Mouse (Mus musculus) megakaryocyte, embryonic 14.5 days (primary cell): ENCODE measurements at regions not wholly inside any gene's neighbourhood (a gene's known extent, or its start where the extent isn't known, plus 50 kb on each side); places are given as distances from the start of the nearest gene placed in this dataset.

Experiments
- H3K27me3 ChIP-seq: replicated peaks from 2 replicates; pipeline ENCODE3; 2012; ENCODE audit warnings: inconsistent platforms
- H3K36me3 ChIP-seq: replicated peaks from 2 replicates; pipeline ENCODE3; 2012; ENCODE audit warnings: low read length, inconsistent platforms, mixed read lengths
- H3K4me1 ChIP-seq: 2 replicates; pipeline ENCODE4 v1.6.1; 2012; ENCODE audit warnings: inconsistent platforms
- H3K4me3 ChIP-seq: replicated peaks from 2 replicates; pipeline ENCODE3; 2012; ENCODE audit warnings: moderate library complexity, mild to moderate bottlenecking, inconsistent platforms
- H3K9me3 ChIP-seq: 2 replicates; pipeline ENCODE4 v1.6.1; 2012; ENCODE audit warnings: inconsistent platforms
- FLI1 ChIP-seq: IDR thresholded peaks from 2 replicates; pipeline ENCODE4 v1.6.1; 2012; ENCODE audit warnings: low read length, inconsistent platforms, mixed read lengths
- GATA1 ChIP-seq: IDR thresholded peaks from 3 replicates; pipeline ENCODE4 v1.6.1; 2012; ENCODE audit warnings: mixed read lengths, low read length, inconsistent platforms, borderline replicate concordance

GRCm38 (mm10) chr12:117449080-117449479 is 67.2 kb upstream of the Rapgef5 start:
- Histone ChIP-seq H3K4me3 (no peak overlapping the region), H3K4me1 (no peaks in the 10 kb centered on the region), H3K9me3 (no peaks in the 10 kb centered on the region), H3K27me3 (no peaks in the 10 kb centered on the region), H3K36me3 (no peaks in the 10 kb centered on the region)
- no peak for TF ChIP-seq FLI1

- no peaks in the 10 kb centered on the region for H3K27me3 ChIP-seq
- no peak for TF ChIP-seq FLI1
- TF ChIP-seq GATA1: no peak
- H3K4me3 ChIP-seq: no peak overlapping the region
- no peaks in the 10 kb centered on the region for H3K36me3 ChIP-seq
- no peaks in the 10 kb centered on the region for H3K4me1 ChIP-seq
- H3K9me3 ChIP-seq: no peaks in the 10 kb centered on the region
Observed at GRCm38 (mm10) chr12:117450106-117450505, 66.2 kb upstream of the Rapgef5 start.

- no peaks in the 10 kb centered on the region for H3K9me3 ChIP-seq
- H3K4me3 ChIP-seq: no peak overlapping the region
- no peaks in the 10 kb centered on the region for H3K4me1 ChIP-seq
- H3K27me3 ChIP-seq: no peaks in the 10 kb centered on the region
- no peaks in the 10 kb centered on the region for H3K36me3 ChIP-seq
- TF ChIP-seq GATA1 (no peak), FLI1 (no peak)
Observed at GRCm38 (mm10) chr12:117450871-117451270, 65.4 kb upstream of the Rapgef5 start.

GRCm38 (mm10) chr12:117451441-117451840 is 64.8 kb upstream of the Rapgef5 start:
- H3K4me1 ChIP-seq: no peaks in the 10 kb centered on the region
- TF ChIP-seq GATA1 (no peak), FLI1 (no peak)
- no peaks in the 10 kb centered on the region for H3K27me3 ChIP-seq
- no peaks in the 10 kb centered on the region for H3K9me3 ChIP-seq
- no peaks in the 10 kb centered on the region for H3K36me3 ChIP-seq
- no peak overlapping the region for H3K4me3 ChIP-seq

GRCm38 (mm10) chr12:117455800-117456199 is 60.5 kb upstream of the Rapgef5 start:
- Histone ChIP-seq H3K36me3 (no peaks in the 10 kb centered on the region), H3K4me3 (no peak overlapping the region), H3K9me3 (no peaks in the 10 kb centered on the region), H3K4me1 (no peaks in the 10 kb centered on the region), H3K27me3 (peaks cover 2% of the 10 kb centered on the region)
- no peak for TF ChIP-seq FLI1
- TF ChIP-seq GATA1: no peak

- Histone ChIP-seq H3K4me3 (no peak overlapping the region), H3K36me3 (no peaks in the 10 kb centered on the region), H3K4me1 (no peaks in the 10 kb centered on the region), H3K27me3 (peaks cover 2% of the 10 kb centered on the region), H3K9me3 (no peaks in the 10 kb centered on the region)
- TF ChIP-seq GATA1 (no peak), FLI1 (no peak)
Observed at GRCm38 (mm10) chr12:117458132-117459070, 57.9 kb upstream of the Rapgef5 start.

GRCm38 (mm10) chr12:117459541-117459940 is 56.7 kb upstream of the Rapgef5 start:
- no peak for TF ChIP-seq GATA1
- TF ChIP-seq FLI1: no peak
- Histone ChIP-seq H3K36me3 (no peaks in the 10 kb centered on the region), H3K9me3 (no peaks in the 10 kb centered on the region), H3K27me3 (peaks cover 2% of the 10 kb centered on the region), H3K4me1 (no peaks in the 10 kb centered on the region), H3K4me3 (no peak overlapping the region)

- H3K4me3 ChIP-seq: no peak overlapping the region
- no peak for TF ChIP-seq FLI1
- no peaks in the 10 kb centered on the region for H3K27me3 ChIP-seq
- H3K4me1 ChIP-seq: no peaks in the 10 kb centered on the region
- H3K36me3 ChIP-seq: no peaks in the 10 kb centered on the region
- peaks cover 4% of the 10 kb centered on the region; the same call in 1 of the 2 replicates for H3K9me3 ChIP-seq
Observed at GRCm38 (mm10) chr12:117465206-117465605, 51.1 kb upstream of the Rapgef5 start.

GRCm38 (mm10) chr12:117465998-117466397 is 50.3 kb upstream of the Rapgef5 start:
- Histone ChIP-seq H3K4me1 (no peaks in the 10 kb centered on the region), H3K4me3 (no peak overlapping the region), H3K9me3 (peaks cover 4% of the 10 kb centered on the region; the same call in 1 of the 2 replicates), H3K27me3 (no peaks in the 10 kb centered on the region), H3K36me3 (no peaks in the 10 kb centered on the region)
- TF ChIP-seq FLI1 (no peak), GATA1 (no peak)
